Comparison of ENCODE assay signal across 17 mouse cellular contexts in the genomic region with DNA sequence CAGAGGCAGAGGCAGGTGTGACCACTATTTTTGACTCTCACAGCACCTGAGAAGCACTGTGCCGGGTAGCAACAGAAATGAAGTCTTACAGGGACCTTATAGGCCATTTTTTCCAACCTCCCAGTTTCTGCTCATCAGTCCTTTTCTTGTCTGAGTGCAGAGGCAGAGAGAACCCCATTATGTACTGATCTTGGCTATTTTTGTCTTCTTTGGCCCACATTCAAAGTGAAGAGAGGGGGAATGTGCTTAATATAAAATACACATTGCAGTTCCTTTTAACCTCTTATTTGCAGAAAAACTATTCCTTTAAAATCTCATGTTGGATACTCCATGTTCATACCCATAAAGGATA.
A peak's percentile ranks its signal among the peaks of the same experiment; 100 is the strongest.
DNase-seq lines count a peak whose midpoint lies in the region; ATAC-seq and TF ChIP-seq lines count a peak whose summit lies in the region.
"Had no signal": no experiment of that assay in that cellular context is flagged by ENCODE, and none has a peak within 500 bp of the region (broad histone marks: within the 10 kb centered on the region; RNA-seq: fewer than 3 reads in every experiment).

No protein-coding gene starts in this region.

- DNase-seq in gastrocnemius, adult 2 months = no peak
- no peak for DNase-seq in gastrocnemius, adult 8-10 months (ENCODE audit: low spot score in 2 of 2)
- DNase-seq in heart, postnatal 0 days (ENCODE audit: low spot score) = no peak
- DNase-seq in heart, postnatal 14 days = no peak
- DNase-seq in lung, postnatal 36 days = no peak
- DNase-seq in brain, adult 2 months (ENCODE audit: low read depth, low spot score) = peak; percentile 65
- DNase-seq in urinary bladder, postnatal 4 days (ENCODE audit: low spot score in 2 of 2) = no peak
- DNase-seq: cerebellum, postnatal 25 days; gastrocnemius, postnatal 25 days; right cerebral cortex, postnatal 25 days had no signal

- H3K27ac ChIP-seq in gastrocnemius, adult 2 months = peak overlapping the region; percentile 54; the same call in 1 of the 2 replicates
- peak overlapping the region; percentile 57; the same call in 1 of the 2 replicates for H3K27ac ChIP-seq in heart, postnatal 0 days (ENCODE audit: low read depth)
- H3K27ac ChIP-seq in lung, embryonic 16.5 days (ENCODE audit: low read length) = peak overlapping the region; percentile 93
- H3K27ac ChIP-seq: forebrain, embryonic 12.5 days; limb, embryonic 13.5 days; liver, embryonic 14.5 days; neural tube, embryonic 13.5 days had no signal

- H3K9me3 ChIP-seq in heart, postnatal 0 days (replicated peaks; ENCODE audit: control insufficient read depth, low read length) = no peaks in the 10 kb centered on the region
- H3K9me3 ChIP-seq in lung, embryonic 16.5 days (ENCODE audit: control insufficient read depth, low read length) = no peaks in the 10 kb centered on the region
- H3K9me3 ChIP-seq: forebrain, embryonic 12.5 days; limb, embryonic 13.5 days; neural tube, embryonic 13.5 days had no signal

- no peak overlapping the region for H3K4me3 ChIP-seq in gastrocnemius, adult 2 months
- no peak overlapping the region for H3K4me3 ChIP-seq in heart, postnatal 0 days (ENCODE audit: low read depth, low read length)
- no peak overlapping the region for H3K4me3 ChIP-seq in lung, embryonic 16.5 days (ENCODE audit: low read length)
- H3K4me3 ChIP-seq: forebrain, embryonic 12.5 days; limb, embryonic 13.5 days; neural tube, embryonic 13.5 days had no signal

- intact Hi-C loops in gastrocnemius, adult 2 months (cut with DNase I) = no loop called here
- intact Hi-C loops in heart, postnatal 14 days (cut with DNase I) = no loop called here

- peaks cover 15% of the 10 kb centered on the region; the same call in 1 of the 2 replicates for H3K4me1 ChIP-seq in heart, postnatal 0 days (ENCODE audit: control insufficient read depth, insufficient read depth)
- H3K4me1 ChIP-seq in lung, embryonic 16.5 days (replicated peaks; ENCODE audit: control insufficient read depth, insufficient read depth, low read length) = peaks cover 12% of the 10 kb centered on the region

- H3K4me2 ChIP-seq in heart, postnatal 0 days (ENCODE audit: low read depth, low read length) = no peak overlapping the region
- H3K4me2 ChIP-seq in lung, embryonic 16.5 days (ENCODE audit: low read depth, low read length) = peak overlapping the region; percentile 25
- H3K4me2 ChIP-seq: forebrain, embryonic 12.5 days; limb, embryonic 13.5 days; neural tube, embryonic 13.5 days had no signal

- WGBS in heart, postnatal 0 days = 25% methylated on average over 1 of the region's 1 CpGs
- WGBS in lung, embryonic 16.5 days = 25% methylated on average over 1 of the region's 1 CpGs

- no peak overlapping the region for H3K9ac ChIP-seq in heart, postnatal 0 days (replicated peaks; ENCODE audit: low read depth, low read length)
- peak overlapping the region; percentile 33 for H3K9ac ChIP-seq in lung, embryonic 16.5 days (ENCODE audit: low read length)
- H3K9ac ChIP-seq: forebrain, embryonic 12.5 days; limb, embryonic 13.5 days; liver, embryonic 14.5 days; neural tube, embryonic 13.5 days had no signal

- no peak for TF ChIP-seq CTCF in gastrocnemius, adult 2 months (IDR thresholded peaks at IDR 0.05)
- TF ChIP-seq CTCF in heart, postnatal 0 days (IDR thresholded peaks at IDR 0.05; ENCODE audit: low read depth) = no peak

- no peak for TF ChIP-seq EP300 in heart, postnatal 0 days (IDR thresholded peaks at IDR 0.05; ENCODE audit: low read depth)

- no peak for ATAC-seq in heart, postnatal 0 days (ENCODE audit: insufficient read depth, low read depth)
- ATAC-seq in lung, embryonic 16.5 days (ENCODE audit: low read depth) = peak; percentile 59
- ATAC-seq: inflammation-experienced regulatory T-cells, adult 6 months had no signal

- H3K36me3 ChIP-seq in heart, postnatal 0 days (replicated peaks; ENCODE audit: control insufficient read depth, insufficient read depth, low read length) = no peaks in the 10 kb centered on the region
- no peaks in the 10 kb centered on the region for H3K36me3 ChIP-seq in lung, embryonic 16.5 days (ENCODE audit: control insufficient read depth, insufficient read depth, low read length)
- H3K36me3 ChIP-seq: forebrain, embryonic 12.5 days; neural tube, embryonic 13.5 days had no signal

- no peaks in the 10 kb centered on the region for H3K27me3 ChIP-seq in heart, postnatal 0 days (ENCODE audit: control insufficient read depth, insufficient read depth, low read length)
- H3K27me3 ChIP-seq in lung, embryonic 16.5 days (ENCODE audit: control insufficient read depth, insufficient read depth, low read depth, low read length) = no peaks in the 10 kb centered on the region
- H3K27me3 ChIP-seq: CH12.LX; forebrain, embryonic 12.5 days; limb, embryonic 13.5 days; neural tube, embryonic 13.5 days had no signal
